Mouse (Mus musculus): ENCODE measurements around the gene Atp13a5. TPM values are rescaled to one million over a fixed set of nuclear protein-coding genes. Genes with fewer than 3 reads are reported as not detected.

The Atp13a5 gene
- total and polyA plus RNA-seq, 3 experiments, result not detected

DNA sequence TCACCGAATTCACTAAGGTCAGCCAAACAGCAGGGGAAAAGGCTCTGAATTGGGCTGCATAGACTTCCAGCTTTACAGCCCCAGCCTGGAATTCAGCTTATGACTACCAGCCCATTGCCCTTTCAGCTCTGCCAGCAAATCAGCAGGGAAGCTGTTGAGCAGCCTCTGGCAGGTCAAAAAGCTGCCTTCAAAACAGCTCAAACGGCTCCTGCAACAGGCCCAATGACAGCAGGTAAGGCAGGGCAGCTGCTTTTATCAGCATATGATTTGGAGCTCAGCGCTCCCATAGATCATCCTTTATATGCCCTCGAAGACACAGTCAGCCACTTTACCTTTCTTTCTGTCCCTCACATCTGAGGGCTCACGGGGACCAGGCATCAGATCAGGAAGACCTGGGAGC is 185.6 kb downstream of the Atp13a5 start:
- Histone ChIP-seq H3K4me3 (ENCODE audit: control insufficient read depth in 1 of 2, insufficient read depth in 1 of 2, low read depth in 2 of 2, low read length in 2 of 2) (no peak overlapping the region), H3K79me2 (ENCODE audit: control insufficient read depth, insufficient read depth, low read length, poor library complexity) (no peaks in the 10 kb centered on the region), H3K9me3 (replicated peaks; ENCODE audit: insufficient read depth, low read length) (no peaks in the 10 kb centered on the region), H3K36me3 (ENCODE audit: control insufficient read depth in 1 of 2, insufficient read depth in 2 of 2, low read length in 2 of 2) (no peaks in the 10 kb centered on the region), H3K9ac (ENCODE audit: control insufficient read depth, low read depth, low read length, poor library complexity, severe bottlenecking) (no peak overlapping the region), H3K4me1 (ENCODE audit: control insufficient read depth in 1 of 2, insufficient read depth in 2 of 2, low read length in 2 of 2) (no peaks in the 10 kb centered on the region), H3K27ac (ENCODE audit: control insufficient read depth, low read depth, low read length) (no peak overlapping the region), H3K27me3 (ENCODE audit: control insufficient read depth in 1 of 2, insufficient read depth in 2 of 2, low read length in 2 of 2) (no peaks in the 10 kb centered on the region)
- no peak for DNase-seq (ENCODE audit: low read depth, low spot score)
- no peak for TF ChIP-seq UBTF (IDR thresholded peaks at IDR 0.05; ENCODE audit: borderline replicate concordance, insufficient read depth, low read depth, low read length)

Other genes with a start within 250 kb of the Atp13a5 start
- gene Hrasls, start 169.0 kb downstream of the Atp13a5 start, total RNA-seq (2012; rRNA removed), result not detected in 2 replicates
- not detected for gene Hrasls, start 169.0 kb downstream of the Atp13a5 start, polyA plus RNA-seq (2012; ENCODE audit: insufficient read depth in 1 of 2, insufficient read length in 2 of 2, low read depth in 1 of 2, low replicate concordance in 2 of 2, missing spikeins in 1 of 2)
- not detected in 2 replicates for gene Atp13a4, start 166.1 kb upstream of the Atp13a5 start, total RNA-seq (2012; rRNA removed)
- gene Atp13a4, start 166.1 kb upstream of the Atp13a5 start, polyA plus RNA-seq (2012; ENCODE audit: insufficient read depth in 1 of 2, insufficient read length in 2 of 2, low read depth in 1 of 2, low replicate concordance in 2 of 2, missing spikeins in 1 of 2), result not detected
- gene Opa1, start 200.6 kb upstream of the Atp13a5 start, total RNA-seq (2012; rRNA removed), result 45.6 and 48.4 TPM in 2 replicates
- 10 to 100 TPM; 43.4 to 56.1 TPM for gene Opa1, start 200.6 kb upstream of the Atp13a5 start, polyA plus RNA-seq (2012; ENCODE audit: insufficient read depth in 1 of 2, insufficient read length in 2 of 2, low read depth in 1 of 2, low replicate concordance in 2 of 2, missing spikeins in 1 of 2)

Measured in MEL (cell line).